Mouse (Mus musculus) left cerebral cortex, adult 9 months (tissue): ENCODE results near the gene Ctdspl2.

Experiments used
- DNase-seq, 2 experiments: peaks; one replicate each; pipeline ENCODE4 v3.0.0; 2022; ENCODE audit warnings: low spot score in 2 of 2

The Ctdspl2 gene

DNA sequence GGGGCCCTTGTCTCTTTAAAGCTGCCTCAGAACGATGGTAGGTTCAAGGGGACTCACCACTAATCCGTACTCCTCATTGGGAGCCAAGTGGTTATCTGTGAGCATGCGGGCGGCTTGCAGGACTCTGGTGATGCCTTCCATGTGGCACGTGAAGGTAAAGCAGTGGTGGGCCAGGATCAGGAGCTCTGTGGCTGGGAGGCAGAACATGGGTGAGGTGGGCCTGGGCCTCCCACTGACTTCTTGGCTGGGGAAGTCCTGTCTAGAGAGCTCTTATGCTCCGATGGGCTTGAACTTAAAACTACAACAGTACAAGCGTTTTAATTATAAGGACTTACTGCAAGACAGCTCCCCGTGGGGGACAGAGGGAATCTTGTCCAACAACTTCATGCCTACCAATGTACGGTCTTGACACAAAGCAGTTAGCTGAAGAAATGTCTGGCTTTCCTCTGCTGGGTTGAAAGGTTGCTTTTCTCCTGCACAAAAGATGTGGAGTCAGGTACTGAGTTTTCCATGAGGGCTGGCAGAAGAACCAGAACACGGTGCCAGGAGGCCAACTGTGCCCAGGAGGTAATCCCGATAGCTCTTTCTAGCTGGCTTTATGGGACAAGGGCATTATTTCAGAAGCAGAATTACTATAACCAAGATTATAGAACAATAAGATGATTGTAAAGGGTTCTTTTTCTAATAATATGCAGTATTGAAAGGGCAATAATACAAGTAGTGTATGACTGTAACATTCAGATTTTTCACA lies 103.7 kb downstream of the Ctdspl2 start:
- DNase-seq: no peak
